Mouse (Mus musculus) lung, postnatal 0 days (tissue): Measurements from ENCODE around the gene Tectb.

ENCODE experiments used
- CTCF ChIP-seq: IDR thresholded peaks from 2 replicates; pipeline ENCODE4 v1.5.1; 2016; ENCODE audit warnings: antibody characterized with exemption, mild to moderate bottlenecking
- EP300 ChIP-seq: IDR thresholded peaks from 2 replicates; pipeline ENCODE4 v1.6.1; 2016; ENCODE audit warnings: antibody characterized with exemption, mild to moderate bottlenecking, control low read depth

GRCm38 (mm10) chr19:55209084-55209483 is 28.6 kb downstream of the Tectb start:
- no peak for TF ChIP-seq CTCF
- TF ChIP-seq EP300: no peak
